Mouse (Mus musculus) heart, adult 2 months (tissue): ENCODE measurements around the gene Hist1h4j.

Experiments used
- CTCF ChIP-seq: fragments of 200-600 bp; IDR thresholded peaks from 2 replicates; pipeline ENCODE4 v1.8.1; 2022; ENCODE audit warnings: antibody characterized with exemption, mild to moderate bottlenecking, moderate library complexity
- EP300 ChIP-seq: fragments of 200-500 bp; IDR thresholded peaks from 2 replicates; pipeline ENCODE4 v1.6.1; 2011; ENCODE audit warnings: low read depth, low read length, control low read depth; ENCODE audit not compliant: insufficient read depth
- POLR2A ChIP-seq: fragments of 200-500 bp; IDR thresholded peaks from 2 replicates; pipeline ENCODE4 v1.6.1; 2011; ENCODE audit warnings: mild to moderate bottlenecking, low read depth, low read length, control low read depth; ENCODE audit not compliant: insufficient read depth

- no peak for TF ChIP-seq EP300
- TF ChIP-seq POLR2A: no peak
- TF ChIP-seq CTCF: no peak
Observed at GRCm38 (mm10) chr13:21711698-21712097, 23.2 kb upstream of the Hist1h4j start.
